32 mouse cellular contexts compared by ENCODE assay signal in genomic region chr8:82874102-82874501, GRCm38 (mm10). TPM values are rescaled to one million over a fixed set of nuclear protein-coding genes. Genes with fewer than 3 reads are reported as not detected.
DNase-seq lines count a peak whose midpoint lies in the region; ATAC-seq and TF ChIP-seq lines count a peak whose summit lies in the region.
"Had no signal": no experiment of that assay in that cellular context is flagged by ENCODE, and none has a peak within 500 bp of the region (broad histone marks: within the 10 kb centered on the region; RNA-seq: fewer than 3 reads in every experiment).

No protein-coding gene starts in this region.

- peaks cover 16% of the 10 kb centered on the region for H3K4me1 ChIP-seq in bone marrow macrophage, adult 2 months (ENCODE audit: control insufficient read depth, insufficient read depth, low read length)
- H3K4me1 ChIP-seq in kidney, embryonic 14.5 days (ENCODE audit: control insufficient read depth, insufficient read depth, low read length), result peaks cover 19% of the 10 kb centered on the region
- H3K4me1 ChIP-seq in cerebellum, adult 2 months (ENCODE audit: control insufficient read depth, insufficient read depth, low read length), result no peaks in the 10 kb centered on the region
- H3K4me1 ChIP-seq: midbrain, embryonic 13.5 days had no signal

- peaks cover 89% of the 10 kb centered on the region for H3K79me2 ChIP-seq in macrophage (ENCODE audit: inconsistent target)

- intact Hi-C loops in heart, postnatal 25 days (cut with DNase I), result no loop called here

- WGBS in macrophage (ENCODE audit: missing documents), result 0% methylated on average over 2 of the region's 2 CpGs
- 85% methylated on average over 2 of the region's 2 CpGs for WGBS in kidney, embryonic 14.5 days
- WGBS in cerebellum, adult 2 months, result 95% methylated on average over 2 of the region's 2 CpGs

- peaks cover 4% of the 10 kb centered on the region; the same call in 1 of the 2 replicates for H3K36me3 ChIP-seq in macrophage (ENCODE audit: inconsistent target)
- H3K36me3 ChIP-seq in kidney, embryonic 14.5 days (ENCODE audit: control insufficient read depth, insufficient read depth, low read length), result no peaks in the 10 kb centered on the region
- H3K36me3 ChIP-seq: embryonic facial prominence, embryonic 13.5 days; heart, embryonic 12.5 days; intestine, embryonic 15.5 days; midbrain, embryonic 13.5 days; neural tube, embryonic 15.5 days; stomach, embryonic 15.5 days had no signal

- 0 out of 2 replicates have a peak overlapping the region, but pooled peaks have one; percentile 8 for H3K27ac ChIP-seq in bone marrow macrophage, adult 2 months (ENCODE audit: insufficient read depth, low read depth, low read length)
- H3K27ac ChIP-seq in macrophage, result peak overlapping the region; percentile 33; the same call in 1 of the 2 replicates
- no peak overlapping the region for H3K27ac ChIP-seq in kidney, embryonic 14.5 days (ENCODE audit: low read depth, low read length)
- H3K27ac ChIP-seq in cerebellum, adult 2 months (ENCODE audit: insufficient read depth, low read length), result no peak overlapping the region
- H3K27ac ChIP-seq: embryonic facial prominence, embryonic 13.5 days; heart, adult 2 months; hindbrain, postnatal 0 days; intestine, embryonic 15.5 days; liver, embryonic 14.5 days; midbrain, embryonic 13.5 days; neural tube, embryonic 15.5 days; stomach, embryonic 15.5 days had no signal

- H3K27me3 ChIP-seq in kidney, embryonic 14.5 days (ENCODE audit: control insufficient read depth, insufficient read depth, low read length), result no peaks in the 10 kb centered on the region
- no peaks in the 10 kb centered on the region for H3K27me3 ChIP-seq in cerebellum, adult 2 months (ENCODE audit: control insufficient read depth, insufficient read depth, low read length)
- H3K27me3 ChIP-seq: CH12.LX; embryonic facial prominence, embryonic 13.5 days; heart, embryonic 12.5 days; intestine, embryonic 15.5 days; midbrain, embryonic 13.5 days; neural tube, embryonic 15.5 days; stomach, embryonic 15.5 days had no signal

- no peak for TF ChIP-seq POLR2A in bone marrow macrophage, adult 2 months (IDR thresholded peaks at IDR 0.05; ENCODE audit: borderline replicate concordance, low read depth, low read length)
- TF ChIP-seq POLR2A in cerebellum, adult 2 months (IDR thresholded peaks at IDR 0.05; ENCODE audit: borderline replicate concordance, insufficient read depth, low read length), result no peak

- H3K9ac ChIP-seq in kidney, embryonic 14.5 days (ENCODE audit: low read depth, low read length), result no peak overlapping the region
- H3K9ac ChIP-seq: embryonic facial prominence, embryonic 13.5 days; forebrain, postnatal 0 days; heart, embryonic 12.5 days; intestine, embryonic 15.5 days; liver, embryonic 14.5 days; lung, embryonic 14.5 days; midbrain, embryonic 13.5 days; neural tube, embryonic 15.5 days; stomach, embryonic 15.5 days had no signal

- no peaks in the 10 kb centered on the region for H3K9me3 ChIP-seq in kidney, embryonic 14.5 days (ENCODE audit: control insufficient read depth, low read length)
- H3K9me3 ChIP-seq: embryonic facial prominence, embryonic 13.5 days; heart, embryonic 12.5 days; intestine, embryonic 15.5 days; megakaryocyte, embryonic 14.5 days; midbrain, embryonic 13.5 days; neural tube, embryonic 15.5 days; stomach, embryonic 15.5 days had no signal

- no peak overlapping the region for H3K4me2 ChIP-seq in kidney, embryonic 14.5 days (replicated peaks; ENCODE audit: low read depth, low read length)
- H3K4me2 ChIP-seq: embryonic facial prominence, embryonic 13.5 days; heart, embryonic 12.5 days; intestine, embryonic 15.5 days; lung, embryonic 14.5 days; midbrain, embryonic 13.5 days; neural tube, embryonic 15.5 days; stomach, embryonic 15.5 days had no signal

- no peak for TF ChIP-seq CTCF in bone marrow macrophage, adult 2 months (IDR thresholded peaks at IDR 0.05; ENCODE audit: low read depth, low read length)
- TF ChIP-seq CTCF in cerebellum, adult 2 months (IDR thresholded peaks at IDR 0.05; ENCODE audit: borderline replicate concordance, insufficient read depth, low read depth, low read length), result no peak

- H3K4me3 ChIP-seq in bone marrow macrophage, adult 2 months (ENCODE audit: insufficient read depth, low read length), result no peak overlapping the region
- no peak overlapping the region for H3K4me3 ChIP-seq in macrophage (ENCODE audit: inconsistent target)
- no peak overlapping the region for H3K4me3 ChIP-seq in kidney, embryonic 14.5 days (ENCODE audit: low read length)
- no peak overlapping the region for H3K4me3 ChIP-seq in cerebellum, adult 2 months (replicated peaks; ENCODE audit: insufficient read depth, low read depth, low read length)
- H3K4me3 ChIP-seq: embryonic facial prominence, embryonic 13.5 days; erythroblast, embryonic 14.5 days; heart, adult 2 months; heart, embryonic 12.5 days; intestine, embryonic 15.5 days; megakaryocyte, embryonic 14.5 days; midbrain, embryonic 13.5 days; neural tube, embryonic 15.5 days; stomach, embryonic 15.5 days had no signal

- DNase-seq in heart, adult 11 months, result peak; percentile 91
- no peak for DNase-seq in heart, postnatal 25 days (ENCODE audit: low spot score)
- DNase-seq in kidney, adult 8-10 months, result no peak
- no peak for DNase-seq in cerebellum, adult 2 months
- DNase-seq: adrenal gland, adult 8-10 months; cerebellum, adult 11 months; cerebellum, adult 9-11 months; forebrain, postnatal 0 days; gastrocnemius, postnatal 25 days; heart, adult 2 months; kidney, adult 2 months; kidney, postnatal 14 days; liver; lung, embryonic 14.5 days; lung, postnatal 14 days; retina, postnatal 1 day; right cerebral cortex, postnatal 14 days had no signal

- ATAC-seq in kidney, embryonic 14.5 days (ENCODE audit: low FRiP score, low TSS enrichment), result no peak
- ATAC-seq: activated CD4-positive, CD25-positive, alpha-beta regulatory T cell, adult 4 months; forebrain, postnatal 0 days; hindbrain, postnatal 0 days; intestine, embryonic 15.5 days; midbrain, embryonic 13.5 days had no signal

RNA-seq across cellular contexts. Expression of gene Rnf150, which starts 10.9 kb away (rescaled TPM):
- total RNA-seq in heart, postnatal 25 days (2021), result 10 to 100 TPM; 12.3 to 14.2 TPM
- 38.9 and 44.9 TPM in 2 replicates for polyA plus RNA-seq in bone marrow macrophage, adult 2 months (2012; ENCODE audit: insufficient read depth, insufficient read length, missing spikeins)
- 100 to 1,000 TPM in 10 of 26 experiments, 10 to 100 TPM in 15, 1 to 10 TPM in 1; 3.3 to 256 (median 56.5) TPM for total RNA-seq in macrophage (2018; cell fraction: chromatin; rRNA removed)
- total RNA-seq in macrophage (2018; cell fraction: cytosol; rRNA removed), result 10 to 100 TPM in 22 of 26 experiments, 1 to 10 TPM in 4; 8.3 to 72.7 (median 27.6) TPM
- 100 to 1,000 TPM in 8 of 26 experiments, 10 to 100 TPM in 16, 1 to 10 TPM in 2; 9.0 to 221 (median 42.9) TPM for total RNA-seq in macrophage (2018; cell fraction: nucleus; rRNA removed)
- 23.6 to 35.2 TPM (median 25.7 TPM) in 3 replicates for polyA plus RNA-seq in macrophage (2018)
- polyA plus RNA-seq in kidney, embryonic 14.5 days (2014; fragmentation: Nextera tagmentation; extraction: Ambion mirVana), result 3.0 and 3.9 TPM in 2 replicates
- 11.0 and 12.5 TPM in 2 replicates for polyA plus RNA-seq in cerebellum, adult 2 months (2012; rRNA removed)
- polyA plus RNA-seq: activated CD4-positive, CD25-positive, alpha-beta regulatory T cell, adult 4 months; erythroblast, embryonic 14.5 days had no signal

Comparison
In these comparisons a context has a peak if more than half of its experiments do, and no peak if none do; other contexts are left out.
1. H3K27ac ChIP-seq: peak in bone marrow macrophage, adult 2 months (single experiment) and macrophage (single experiment); none in kidney, embryonic 14.5 days (single experiment) and cerebellum, adult 2 months (single experiment).